Mouse (Mus musculus) heart, adult 11 months (tissue): Measurements from ENCODE around the gene Msantd2.

ENCODE experiments used
- DNase-seq: peaks from one replicate; pipeline ENCODE4 v3.0.0; 2022

Msantd2 gene

DNA sequence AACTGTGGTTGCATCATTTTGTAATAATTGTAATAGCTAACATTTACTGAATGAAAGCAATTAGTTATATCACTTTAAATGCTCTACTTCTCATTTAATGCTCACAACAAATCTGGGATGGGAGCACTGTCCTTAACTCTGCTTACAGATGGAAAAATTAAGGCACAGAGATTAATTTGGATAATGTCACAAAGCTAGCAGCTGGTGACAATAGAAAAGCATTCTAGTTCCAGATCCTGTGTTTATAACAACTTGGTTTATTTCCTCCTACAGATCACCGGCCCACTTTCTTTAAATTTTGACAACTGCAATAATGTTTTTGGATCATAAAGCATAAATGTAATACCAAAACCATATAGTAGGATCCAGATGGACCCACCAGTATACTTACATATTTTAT lies 16.9 kb downstream of the Msantd2 start:
- no peak for DNase-seq

DNA sequence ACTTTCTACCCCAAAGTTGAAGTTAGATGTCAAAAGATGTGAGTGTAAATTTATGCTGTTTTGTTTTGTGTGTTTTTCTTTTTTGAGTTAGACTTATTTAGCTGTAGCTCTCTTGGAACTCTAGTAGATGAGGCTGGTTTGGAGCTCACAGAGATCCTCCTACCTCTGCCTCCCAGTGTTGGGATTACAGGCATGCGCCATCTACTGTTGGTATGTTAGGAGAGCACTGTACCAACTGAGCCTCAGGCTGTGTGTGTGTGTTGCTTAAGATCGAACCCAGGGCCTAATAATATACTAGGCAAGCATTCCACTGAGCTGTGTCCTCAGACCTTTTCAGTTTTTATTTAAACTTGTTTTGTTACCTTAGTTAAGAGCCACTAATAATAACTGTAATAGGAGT lies 23.0 kb downstream of the Msantd2 start:
- DNase-seq: peak; percentile 16

DNA sequence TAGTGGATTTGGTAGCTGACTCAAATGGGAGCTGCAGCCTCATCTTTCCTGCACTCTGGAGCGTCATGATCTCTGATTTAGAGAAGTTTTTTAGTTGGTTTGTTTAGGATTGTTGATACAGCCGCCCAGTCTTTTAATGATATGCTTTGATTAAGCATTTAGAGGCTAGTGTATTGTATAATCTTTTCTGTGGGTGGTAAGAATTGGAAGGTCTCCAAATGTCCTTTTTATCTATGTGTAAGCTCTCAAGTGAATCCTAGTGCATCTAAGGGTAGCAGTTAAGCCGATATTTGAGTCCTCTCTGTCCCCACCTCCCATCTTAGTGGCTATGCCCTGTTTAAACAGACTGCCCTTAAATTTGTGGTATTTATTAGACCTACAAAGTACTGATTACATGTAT lies 25.3 kb downstream of the Msantd2 start:
- DNase-seq: no peak

DNA sequence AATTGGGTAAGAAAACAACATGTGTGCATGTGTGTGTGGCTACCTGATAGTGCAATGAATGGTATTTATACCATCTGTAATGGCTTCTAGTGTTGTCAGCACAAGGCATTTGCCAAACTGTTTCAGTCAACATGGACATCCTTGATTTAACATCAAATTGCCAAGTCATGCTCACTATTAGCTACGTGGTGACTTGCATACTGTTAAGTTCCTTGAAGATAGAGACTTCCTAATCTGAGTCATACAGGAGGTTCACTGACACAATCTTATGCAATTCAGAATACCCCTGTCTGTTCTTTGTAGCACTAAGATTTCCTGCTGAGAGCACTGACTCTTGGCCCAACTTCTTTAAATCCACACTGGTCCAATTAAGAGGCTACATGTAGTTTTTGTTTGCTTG lies 28.3 kb downstream of the Msantd2 start:
- no peak for DNase-seq

DNA sequence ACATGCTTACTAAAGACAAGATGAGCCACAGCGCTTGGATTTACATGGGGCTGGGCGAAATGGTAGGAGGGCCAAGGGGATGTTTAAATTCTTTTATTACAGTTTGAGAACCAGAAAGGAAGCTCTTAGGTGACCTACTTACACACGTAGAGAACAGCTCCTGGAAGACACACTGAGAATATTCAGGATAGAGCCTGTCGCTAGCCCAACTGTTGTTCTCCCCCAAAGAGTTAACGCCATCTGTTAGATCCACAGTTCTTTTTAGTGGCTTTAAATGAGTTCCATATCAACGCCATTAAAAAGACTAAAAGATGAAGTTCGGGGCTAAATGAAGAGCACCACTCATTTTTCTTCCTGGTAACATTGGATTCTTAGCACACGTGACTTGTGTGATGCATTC lies 29.9 kb downstream of the Msantd2 start:
- no peak for DNase-seq

DNA sequence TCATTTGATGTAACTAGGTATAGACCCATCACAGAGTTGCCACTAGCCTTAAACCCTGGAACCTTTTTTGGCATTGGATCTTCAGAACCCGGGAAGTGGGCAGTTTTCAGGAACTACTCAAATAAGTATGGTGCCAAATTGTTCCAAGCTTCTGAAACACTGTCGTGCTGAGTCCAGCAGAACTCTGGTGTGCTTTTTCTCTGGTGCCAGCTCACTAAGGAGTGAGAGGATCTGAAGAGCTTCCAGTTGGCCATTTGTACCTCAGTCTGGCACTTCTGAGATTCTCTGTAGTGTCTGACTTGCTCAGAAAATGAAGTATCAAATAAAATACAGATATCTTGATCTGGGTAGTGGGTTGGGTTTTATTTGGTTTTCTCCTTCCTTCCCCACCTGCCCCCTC lies 30.9 kb downstream of the Msantd2 start:
- DNase-seq: no peak

DNA sequence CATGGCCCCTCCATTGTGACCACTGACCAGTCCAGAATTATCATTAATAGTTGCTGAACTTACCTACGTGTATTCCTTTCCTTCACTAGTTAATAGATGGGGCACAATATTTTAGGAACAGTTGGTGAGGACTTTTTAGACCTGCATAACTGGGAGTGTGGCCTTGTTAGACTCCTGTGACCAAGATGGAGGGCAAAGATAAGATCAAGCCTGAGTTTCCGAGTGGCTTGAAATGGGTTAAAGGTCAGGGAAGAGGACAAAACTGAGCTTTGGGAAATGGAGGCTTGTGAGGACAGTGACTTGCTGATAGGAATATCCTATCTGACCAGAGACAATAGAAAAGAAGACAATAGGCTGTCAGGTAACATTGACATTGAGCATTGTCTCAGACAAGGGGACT lies 36.3 kb downstream of the Msantd2 start:
- peak; percentile 60 for DNase-seq

DNA sequence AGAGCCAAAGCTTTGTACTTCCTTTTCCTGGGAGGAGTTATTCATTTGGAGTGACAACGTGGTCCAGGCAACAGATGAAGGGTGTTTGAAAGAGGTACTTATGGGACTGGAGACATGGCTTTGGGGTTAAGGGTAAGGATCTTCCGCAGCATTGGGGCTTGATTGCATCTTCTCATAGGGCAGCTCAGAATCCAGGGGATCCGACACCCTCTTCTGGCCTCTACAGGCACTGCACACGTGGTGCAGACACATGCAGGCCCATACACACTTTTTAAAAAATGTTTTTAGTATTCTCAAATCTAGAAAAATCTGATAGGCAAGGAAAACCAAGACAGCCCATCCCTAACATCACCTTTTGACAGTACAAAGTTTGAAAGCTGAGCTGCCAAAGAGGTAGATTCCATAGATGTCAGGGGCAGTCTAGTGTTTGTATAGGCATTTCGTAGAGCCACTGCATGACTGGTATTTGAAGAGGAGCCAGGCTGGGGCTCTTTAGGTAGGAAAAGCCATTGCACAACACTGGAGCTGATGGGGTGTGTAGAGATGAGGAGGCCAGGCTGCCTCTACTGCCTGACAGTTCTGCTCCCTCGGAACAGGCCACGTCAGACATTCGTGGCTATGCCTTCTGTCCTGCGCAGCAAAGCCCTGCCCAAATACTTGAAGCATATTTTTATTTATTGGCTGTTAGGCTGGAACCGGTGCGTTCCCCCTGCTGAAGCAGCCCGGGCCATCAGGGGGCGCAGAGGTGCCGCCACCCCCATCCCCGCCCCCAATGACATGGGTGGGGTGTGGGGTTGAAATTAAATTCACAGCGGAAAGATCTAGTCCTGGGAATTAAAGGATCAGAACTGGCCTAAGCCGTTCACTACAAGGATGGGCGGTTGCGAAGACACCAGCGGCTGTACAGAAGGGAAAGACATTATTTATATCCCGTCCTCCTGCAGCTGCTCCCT lies 37.6 kb downstream of the Msantd2 start:
- DNase-seq: peak; percentile 97

DNA sequence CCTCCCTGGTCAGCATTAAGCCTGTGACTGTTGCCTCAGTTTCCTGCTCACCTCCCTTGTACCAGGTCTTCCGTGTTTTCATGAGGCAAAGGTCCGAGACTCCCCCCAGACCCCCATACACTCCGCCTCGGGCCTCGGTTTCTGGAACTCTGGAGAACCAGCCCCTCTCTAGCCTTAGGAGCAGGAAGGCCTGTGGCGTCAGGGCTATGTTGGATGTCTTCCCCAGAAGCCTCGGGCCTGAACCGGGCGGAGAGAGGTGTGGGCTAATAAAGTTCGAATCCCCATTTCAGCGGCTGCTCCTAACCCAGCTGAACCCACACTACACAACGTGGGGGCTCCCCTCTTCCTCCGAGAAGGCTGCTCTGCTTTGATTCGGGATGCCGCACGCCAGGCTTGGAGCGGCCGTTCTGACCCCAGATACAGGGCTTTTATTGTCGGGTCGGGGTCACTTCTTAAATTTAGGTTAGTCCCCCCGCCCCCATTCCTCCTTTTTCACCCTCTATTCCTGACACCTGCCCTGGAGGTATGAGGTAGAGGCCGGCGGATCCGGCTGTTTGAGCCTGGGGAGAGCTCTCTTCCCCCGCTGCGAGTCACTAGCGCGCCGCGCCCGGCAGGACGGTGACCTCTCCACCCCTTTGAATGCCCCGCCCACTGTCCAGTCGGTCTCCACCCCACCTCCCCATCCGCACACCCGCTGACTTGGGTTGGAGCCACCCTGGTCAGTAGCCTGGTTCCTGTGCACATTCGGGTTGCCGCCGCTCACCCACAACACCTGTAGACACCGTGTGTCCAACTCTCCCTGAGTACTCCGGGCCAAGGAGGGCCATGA lies 38.5 kb downstream of the Msantd2 start, which contains the start of gene Esam:
Gene Esam, plus strand, starts transcription at position 683 of the 829 bp plus-strand sequence.
- DNase-seq: peak; percentile 99

DNA sequence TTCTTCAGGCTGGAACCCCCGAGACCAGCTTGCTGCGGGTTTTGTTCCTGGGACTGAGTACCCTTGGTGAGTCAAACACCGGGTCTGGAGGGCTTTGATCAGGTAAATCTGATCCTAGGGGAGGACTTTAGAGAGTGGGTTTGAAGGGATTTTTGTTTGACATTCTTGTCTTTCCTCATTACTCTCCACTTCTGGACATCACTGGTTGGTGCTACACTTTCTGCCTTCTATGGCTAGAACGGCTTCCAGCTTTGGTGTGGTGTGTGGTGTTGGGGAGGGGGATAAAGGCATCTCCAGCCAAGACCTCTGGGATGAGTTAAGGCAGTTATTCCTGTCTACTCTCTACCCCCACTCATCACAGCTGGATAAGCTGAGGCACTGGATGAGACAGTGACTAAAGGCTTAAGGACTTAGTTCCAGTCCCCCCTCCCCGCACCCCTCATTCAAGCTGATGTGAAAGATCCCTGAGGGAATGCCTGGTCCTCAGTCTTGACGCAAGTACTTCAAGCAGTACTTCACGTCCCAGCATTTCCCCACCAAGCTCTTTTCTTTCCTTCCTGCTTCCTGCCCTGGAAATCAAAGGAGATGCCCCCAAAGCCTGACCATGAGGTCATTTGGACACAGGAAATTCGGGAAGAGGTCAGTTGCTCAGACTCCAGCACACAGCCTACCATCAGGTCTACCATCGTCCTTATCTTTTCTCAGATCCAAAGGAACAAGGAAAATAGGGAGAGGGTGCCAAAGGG lies 39.3 kb downstream of the Msantd2 start:
- peak; percentile 98 for DNase-seq

DNA sequence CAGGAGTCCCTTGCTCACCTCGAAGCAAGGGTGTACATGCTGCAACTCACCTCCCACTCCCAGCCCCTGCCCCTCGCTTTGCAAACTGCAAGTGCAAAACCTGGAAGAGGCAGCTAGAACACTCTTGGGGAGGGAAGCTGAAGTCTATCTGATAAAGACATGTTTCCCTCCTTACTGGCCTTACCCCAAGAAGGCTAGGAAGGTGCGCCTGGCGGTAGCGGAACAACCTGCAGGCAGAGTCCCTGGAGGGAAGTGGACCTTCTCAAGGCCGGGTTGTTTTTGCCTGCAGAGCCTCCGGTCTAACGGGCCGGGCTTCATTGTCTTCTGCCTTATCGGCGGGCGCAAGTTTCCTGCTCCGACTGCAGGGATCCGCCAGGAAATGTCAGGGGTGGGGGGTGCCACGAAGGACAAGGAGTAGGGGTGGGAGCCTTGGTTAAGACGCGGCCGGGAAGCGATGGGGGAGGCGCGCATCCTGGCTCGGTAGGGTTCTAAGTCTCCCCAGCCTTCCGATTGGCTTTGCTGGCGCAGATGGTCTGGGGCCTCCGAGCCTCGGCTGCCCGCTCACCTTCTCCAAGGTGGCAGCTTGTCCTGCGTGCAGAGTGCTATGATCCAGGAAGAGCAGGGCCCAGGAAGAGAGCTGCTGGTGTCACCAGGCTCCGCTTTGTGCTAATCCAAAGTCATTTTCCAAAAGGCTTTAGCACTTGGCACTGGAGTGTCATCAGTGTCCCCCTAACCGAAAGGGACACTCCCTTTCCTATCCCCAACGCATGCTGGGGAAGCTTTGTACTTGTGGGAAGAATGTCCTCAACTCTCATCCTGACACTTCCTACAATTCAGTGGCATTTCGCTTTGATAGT lies 41.1 kb downstream of the Msantd2 start:
- DNase-seq: peak; percentile 100

DNA sequence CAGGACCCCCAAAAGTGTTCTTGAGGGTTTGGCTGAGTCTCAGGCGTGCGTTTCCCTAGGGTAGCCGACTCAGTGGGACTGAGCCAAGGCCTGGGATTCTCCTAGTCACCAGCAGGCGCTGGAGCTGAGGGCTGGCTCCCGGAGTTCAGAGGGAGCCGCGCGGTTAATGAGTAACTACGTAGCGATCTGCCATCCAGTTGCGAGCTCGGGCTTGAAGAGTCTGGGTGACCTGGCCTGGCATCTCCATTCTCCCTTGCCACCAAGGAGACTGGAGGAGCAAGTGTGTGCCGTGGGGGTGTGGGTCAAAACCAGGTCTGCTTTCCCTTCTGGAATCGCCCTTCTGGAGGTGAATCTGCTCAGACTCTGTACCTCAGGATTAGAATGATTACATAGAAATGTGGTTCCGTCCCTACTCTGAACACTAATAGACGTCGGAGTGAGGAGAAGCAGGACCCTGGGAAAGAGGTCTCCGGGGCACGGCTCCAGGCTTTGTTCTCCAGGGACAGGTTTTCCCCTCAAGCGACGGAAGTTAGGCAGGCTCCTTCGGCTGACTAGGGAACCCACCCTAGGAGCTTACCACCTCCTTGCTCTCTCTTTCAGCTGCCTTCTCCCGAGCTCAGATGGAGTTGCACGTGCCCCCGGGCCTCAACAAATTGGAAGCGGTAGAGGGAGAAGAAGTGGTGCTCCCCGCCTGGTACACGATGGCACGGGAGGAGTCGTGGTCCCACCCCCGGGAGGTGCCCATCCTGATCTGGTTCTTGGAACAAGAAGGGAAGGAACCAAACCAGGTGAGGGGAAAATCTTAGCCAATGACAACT lies 42.0 kb downstream of the Msantd2 start:
- DNase-seq: peak; percentile 97

DNA sequence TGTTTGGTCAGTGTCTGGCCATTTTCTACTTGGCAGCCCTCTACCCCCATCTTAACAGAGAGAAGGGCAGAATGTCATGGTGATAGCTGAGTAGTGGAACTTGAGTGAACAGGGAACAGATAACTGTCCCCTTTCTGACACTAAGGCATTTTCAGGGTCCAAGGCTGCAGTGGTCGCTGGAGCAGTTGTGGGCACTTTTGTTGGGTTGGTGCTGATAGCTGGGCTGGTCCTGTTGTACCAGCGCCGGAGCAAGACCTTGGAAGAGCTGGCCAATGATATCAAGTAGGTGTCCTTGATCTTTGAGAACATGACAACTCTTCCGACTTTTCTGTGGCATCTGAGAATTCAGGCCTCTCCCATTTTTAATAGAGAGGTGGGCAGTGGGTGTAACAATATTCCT lies 47.7 kb downstream of the Msantd2 start:
- DNase-seq: no peak

DNA sequence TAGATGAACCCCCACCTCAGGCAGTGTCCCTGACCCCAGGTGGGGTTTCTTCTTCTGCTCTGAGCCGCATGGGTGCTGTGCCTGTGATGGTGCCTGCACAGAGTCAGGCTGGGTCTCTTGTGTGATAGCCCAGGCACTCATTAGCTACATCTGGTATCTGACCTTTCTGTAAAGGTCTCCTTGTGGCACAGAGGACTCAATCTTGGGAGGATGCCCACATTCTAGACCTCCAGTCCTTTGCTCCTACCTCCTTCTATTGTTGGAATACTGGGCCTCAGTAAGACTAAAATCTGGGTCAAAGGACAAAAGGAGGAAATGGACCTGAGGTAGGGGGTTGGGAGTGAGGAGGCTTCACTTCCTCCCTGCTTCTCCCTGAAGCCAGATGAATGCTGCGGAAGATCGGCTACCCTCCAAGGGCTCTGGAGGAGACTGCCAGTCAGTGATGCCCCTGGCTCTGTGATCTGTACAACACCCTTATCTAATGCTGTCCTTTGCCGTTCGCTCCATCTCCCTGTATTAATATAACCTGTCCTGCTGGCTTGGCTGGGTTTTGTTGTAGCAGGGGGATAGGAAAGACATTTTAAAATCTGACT lies 48.6 kb downstream of the Msantd2 start:
- DNase-seq: peak; percentile 91

DNA sequence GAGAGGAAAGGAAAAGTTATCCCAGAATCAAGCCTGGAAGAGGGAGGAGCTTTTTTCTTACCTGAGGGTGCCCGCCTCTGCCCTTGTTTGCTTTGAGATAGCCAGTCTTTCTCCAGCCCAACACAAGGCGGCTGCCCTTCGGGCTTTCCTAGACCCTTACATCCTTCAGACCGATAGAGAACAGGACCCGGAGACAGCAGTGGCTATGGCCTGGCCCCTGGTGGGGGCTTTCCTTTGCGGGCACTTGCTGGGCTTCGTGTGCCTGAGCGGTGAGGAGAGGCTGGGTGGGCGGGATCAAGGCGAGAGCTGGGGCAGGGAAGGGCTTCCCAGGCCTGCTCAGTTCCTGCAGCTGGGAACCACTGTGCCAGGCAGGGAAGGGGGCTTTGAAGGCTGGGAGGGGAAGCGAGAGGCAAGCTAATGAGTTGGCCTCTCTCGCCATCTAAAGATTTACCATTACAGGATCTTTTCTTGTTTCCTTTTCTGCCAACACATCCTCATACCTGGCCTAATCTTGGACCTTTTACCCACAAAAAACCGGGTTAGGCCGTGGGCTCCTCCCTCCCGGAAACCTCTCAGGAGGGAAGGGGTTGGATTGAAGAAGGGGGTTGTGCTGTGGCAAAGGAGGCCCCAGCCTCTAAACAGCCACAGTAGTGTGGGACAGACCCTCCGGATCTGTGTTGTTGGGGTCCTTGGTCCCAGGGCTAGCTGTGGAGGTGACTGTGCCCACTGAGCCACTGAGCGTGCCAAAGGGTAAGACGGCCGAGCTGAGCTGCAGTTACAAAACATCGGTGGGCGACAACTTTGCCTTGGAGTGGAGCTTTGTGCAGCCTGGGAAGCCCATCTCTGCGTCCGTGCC lies 50.3 kb downstream of the Msantd2 start, which contains the start of gene Vsig2:
Gene Vsig2, plus strand, starts transcription at position 86 of the 856 bp plus-strand sequence.
- DNase-seq: peak; percentile 90

DNA sequence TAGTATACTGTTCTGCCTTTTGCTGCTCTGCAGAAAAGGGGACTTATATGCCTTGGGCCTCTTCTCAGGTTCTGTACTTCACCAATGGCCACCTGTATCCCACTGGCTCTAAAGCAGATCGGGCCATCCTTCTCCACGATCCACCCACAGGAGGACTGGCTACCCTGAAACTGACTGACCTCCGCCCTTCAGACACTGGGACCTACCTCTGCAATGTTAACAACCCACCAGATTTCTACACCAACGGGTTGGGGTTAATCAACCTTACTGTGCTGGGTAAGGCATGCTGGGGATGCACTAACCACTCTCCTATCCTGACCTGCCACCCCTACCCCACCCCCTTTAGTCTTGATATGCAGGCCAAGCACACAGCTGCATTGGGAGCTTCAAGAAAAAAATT lies 51.1 kb downstream of the Msantd2 start:
- peak; percentile 89 for DNase-seq

DNA sequence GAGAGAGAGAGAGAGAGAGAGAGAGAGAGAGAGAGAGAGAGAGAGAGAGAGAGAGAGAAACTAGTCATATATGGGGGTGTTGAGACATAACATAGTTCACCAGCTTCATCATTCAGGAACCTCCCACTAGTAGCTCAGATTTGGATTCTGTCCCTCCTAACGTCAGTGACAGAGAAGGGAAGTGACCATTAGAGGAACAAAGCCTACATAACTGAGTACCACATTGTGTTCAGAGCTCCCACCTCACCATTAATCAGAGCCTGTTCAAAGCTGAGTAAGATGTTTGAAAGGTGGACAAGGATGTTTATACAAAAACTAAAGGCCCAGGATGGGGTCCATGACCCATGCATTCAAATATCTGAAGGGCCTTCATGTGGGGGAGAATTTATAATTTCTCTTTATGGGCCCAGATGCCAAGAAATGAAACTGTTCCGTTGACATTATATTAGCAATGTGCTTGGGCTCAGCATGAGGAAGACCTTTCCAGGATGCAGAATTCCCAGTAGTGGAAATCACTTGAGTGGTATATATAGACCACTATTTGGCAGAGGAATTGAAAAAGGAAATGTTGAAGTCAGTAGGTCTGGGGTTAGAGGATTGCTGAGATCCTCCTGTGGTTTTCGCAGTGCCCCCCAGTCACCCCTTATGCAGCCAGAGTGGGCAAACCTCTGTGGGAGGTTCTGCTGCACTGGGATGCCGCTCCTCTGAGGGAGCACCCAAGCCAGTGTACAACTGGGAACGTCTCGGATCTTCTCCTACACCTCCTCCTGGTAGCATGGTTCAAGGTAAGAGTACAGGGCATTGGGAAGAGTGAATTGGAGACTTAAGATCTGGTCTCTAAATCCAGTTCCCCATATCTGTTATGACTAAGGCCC lies 51.8 kb downstream of the Msantd2 start:
- DNase-seq: peak; percentile 81

DNA sequence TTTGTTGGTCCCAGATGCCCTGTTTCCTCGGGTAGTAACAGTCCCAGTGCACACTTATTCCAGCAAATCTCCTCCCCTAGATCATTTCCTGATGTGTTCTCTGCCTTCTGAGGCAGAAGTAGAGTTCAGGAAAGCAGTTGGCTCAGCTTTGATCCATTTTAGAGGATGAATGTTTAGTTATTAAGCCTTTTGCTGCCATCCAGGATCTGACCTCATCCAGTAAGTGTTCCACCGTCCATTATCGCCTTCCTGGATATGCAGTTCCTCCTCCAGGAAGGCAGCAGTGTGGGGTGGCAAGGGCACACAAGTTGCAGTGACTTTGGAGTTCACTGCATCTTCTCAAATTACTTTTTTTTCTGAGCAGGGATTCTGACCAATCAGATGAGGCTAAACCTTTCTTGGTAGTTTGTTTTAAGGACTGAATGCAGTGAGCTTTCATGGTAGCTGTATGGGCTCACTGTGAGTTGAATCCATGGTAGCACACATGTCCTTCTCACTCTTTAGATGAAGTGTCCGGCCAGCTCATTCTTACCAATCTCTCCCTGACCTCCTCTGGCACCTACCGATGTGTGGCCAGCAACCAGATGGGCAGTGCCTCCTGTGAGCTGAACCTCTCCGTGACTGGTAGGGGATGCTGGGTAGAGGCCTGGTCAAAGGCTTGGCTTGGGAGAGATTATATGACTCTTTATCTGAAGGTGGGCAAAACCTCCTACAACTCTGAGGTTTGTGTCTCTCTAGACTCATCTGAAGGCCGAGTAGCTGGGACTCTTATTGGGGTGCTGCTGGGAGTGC lies 52.9 kb downstream of the Msantd2 start:
- DNase-seq: peak; percentile 88
